In the genomic region with DNA sequence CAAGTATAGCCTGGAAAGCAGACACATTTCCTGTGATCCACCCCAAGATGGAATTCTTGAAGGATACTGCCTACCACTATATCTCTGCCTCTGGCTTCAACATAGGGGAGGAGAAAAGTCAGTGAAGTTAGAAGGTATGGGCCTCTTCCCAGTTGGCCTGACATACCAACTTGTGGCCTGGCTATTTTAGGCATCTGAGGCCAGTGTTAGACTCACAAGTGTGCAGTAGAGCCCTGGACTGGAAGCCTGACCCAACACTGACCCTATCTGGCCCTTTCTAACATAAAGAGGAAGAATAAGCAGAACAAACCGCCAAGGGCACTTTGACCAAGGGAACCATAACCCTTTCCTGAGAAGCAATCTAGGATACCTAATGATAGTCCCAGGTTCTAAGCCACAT, we compare ENCODE assay signal across 35 mouse cellular contexts. TPM values are rescaled to one million over a fixed set of nuclear protein-coding genes. Genes with fewer than 3 reads are reported as not detected.
DNase-seq lines count a peak whose midpoint lies in the region; ATAC-seq lines count a peak whose summit lies in the region.
"Had no signal": no experiment of that assay in that cellular context is flagged by ENCODE, and none has a peak within 500 bp of the region (broad histone marks: within the 10 kb centered on the region; RNA-seq: fewer than 3 reads in every experiment).

No protein-coding gene starts in this region.

- H3K9ac ChIP-seq in heart, embryonic 11.5 days (ENCODE audit: low read depth, low read length), result no peak overlapping the region
- H3K9ac ChIP-seq: embryonic facial prominence, embryonic 13.5 days; forebrain, embryonic 13.5 days; heart, embryonic 15.5 days; hindbrain, embryonic 14.5 days had no signal

- no peak overlapping the region for H3K4me3 ChIP-seq in heart, embryonic 11.5 days (ENCODE audit: low read depth, low read length)
- H3K4me3 ChIP-seq: embryonic facial prominence, embryonic 10.5 days; embryonic facial prominence, embryonic 13.5 days; erythroblast, embryonic 14.5 days; forebrain, embryonic 13.5 days; heart, embryonic 10.5 days; heart, embryonic 15.5 days had no signal

- H3K27me3 ChIP-seq in heart, embryonic 11.5 days (ENCODE audit: control insufficient read depth, insufficient read depth, low read length), result no peaks in the 10 kb centered on the region
- H3K27me3 ChIP-seq: embryonic facial prominence, embryonic 13.5 days; forebrain, embryonic 13.5 days; heart, embryonic 15.5 days had no signal

- no peaks in the 10 kb centered on the region for H3K4me1 ChIP-seq in heart, embryonic 11.5 days (ENCODE audit: control insufficient read depth, insufficient read depth, low read length)
- H3K4me1 ChIP-seq: embryonic facial prominence, embryonic 10.5 days; embryonic facial prominence, embryonic 13.5 days had no signal

- 66% methylated on average over 1 of the region's 1 CpGs for WGBS in heart, embryonic 11.5 days (ENCODE audit: insufficient replicate concordance)

- intact Hi-C loops in heart, postnatal 14 days (cut with DNase I), result no loop called here

- H3K9me3 ChIP-seq in heart, embryonic 11.5 days (replicated peaks; ENCODE audit: control insufficient read depth, low read length), result no peaks in the 10 kb centered on the region
- H3K9me3 ChIP-seq: embryonic facial prominence, embryonic 10.5 days; embryonic facial prominence, embryonic 13.5 days; forebrain, embryonic 13.5 days; heart, embryonic 10.5 days; heart, embryonic 15.5 days had no signal

- no peak overlapping the region for H3K4me2 ChIP-seq in heart, embryonic 11.5 days
- H3K4me2 ChIP-seq: embryonic facial prominence, embryonic 13.5 days; forebrain, embryonic 13.5 days; heart, embryonic 15.5 days; hindbrain, embryonic 14.5 days had no signal

- no peak overlapping the region for H3K27ac ChIP-seq in heart, embryonic 11.5 days (ENCODE audit: low read depth, low read length)
- H3K27ac ChIP-seq: embryonic facial prominence, embryonic 10.5 days; embryonic facial prominence, embryonic 13.5 days; forebrain, embryonic 13.5 days; heart, embryonic 10.5 days; heart, embryonic 15.5 days; hindbrain, embryonic 14.5 days; hindbrain, postnatal 0 days had no signal

- peak; percentile 91 for DNase-seq in heart, adult 11 months
- no peak for DNase-seq in heart, postnatal 14 days
- DNase-seq in heart, adult 9 months (ENCODE audit: low spot score in 2 of 2), result peak; percentile 3 to 7
- peak; percentile 18 for DNase-seq in skeletal muscle tissue, adult 2 months (ENCODE audit: low read depth, low spot score)
- no peak for DNase-seq in cerebellum, postnatal 25 days
- DNase-seq: adrenal gland, adult 2 months; adrenal gland, postnatal 14 days; cerebellum, adult 11 months; cerebellum, adult 2 months; cerebellum, adult 9-11 months; cerebellum, postnatal 36 days; embryo, embryonic 11 days; gastrocnemius, postnatal 10 days; heart, postnatal 36 days; kidney, adult 18-20 months; kidney, adult 9 months had no signal

- no peaks in the 10 kb centered on the region for H3K36me3 ChIP-seq in heart, embryonic 11.5 days (ENCODE audit: control insufficient read depth, insufficient read depth, low read length)
- H3K36me3 ChIP-seq: embryonic facial prominence, embryonic 10.5 days; embryonic facial prominence, embryonic 13.5 days; heart, embryonic 10.5 days; heart, embryonic 15.5 days had no signal

- ATAC-seq in heart, embryonic 11.5 days (replicated peaks; ENCODE audit: insufficient number of reproducible peaks, low FRiP score, low TSS enrichment), result no peak
- ATAC-seq in megakaryocyte, adult 5-6 weeks (ENCODE audit: poor library complexity, severe bottlenecking), result peak; percentile 9; the same call in 1 of the 2 replicates
- ATAC-seq: CD4-positive, CD25-positive, alpha-beta regulatory T cell, adult 4 months; forebrain, embryonic 13.5 days; forebrain, embryonic 16.5 days; hindbrain, postnatal 0 days; inflammation-experienced regulatory T-cells, adult 6 months; intestine, embryonic 16.5 days had no signal

RNA-seq across cellular contexts. Expression of gene Capn13, which starts 7.3 kb away (rescaled TPM):
- total RNA-seq in heart, postnatal 14 days (2021), result not detected
- polyA plus RNA-seq in heart, embryonic 11.5 days (2014; fragmentation: Nextera tagmentation; extraction: Ambion mirVana), result not detected in 2 replicates
- total RNA-seq in megakaryocyte, adult 5-6 weeks (2015), result not detected in 2 replicates
- total RNA-seq in megakaryocyte, adult 5-6 weeks (2017), result 0.04 TPM in 1 of 2 replicates, not detected in the other
- total RNA-seq: adrenal gland, adult 2 months; adrenal gland, postnatal 14 days; adrenal gland, postnatal 4 days; gastrocnemius, postnatal 10 days; heart, postnatal 36 days; MEL had no signal
- polyA plus RNA-seq: adrenal gland, adult 2 months; C2C12; cortical plate, adult 2 months; embryonic facial prominence, embryonic 10.5 days; embryonic facial prominence, embryonic 13.5 days; erythroblast, embryonic 14.5 days; forebrain, embryonic 13.5 days; forebrain, embryonic 16.5 days; heart, embryonic 10.5 days; hindbrain, embryonic 11.5 days; inflammation-experienced regulatory T-cells, adult 6 months had no signal

Comparison
In these comparisons a context has a peak if more than half of its experiments do, and no peak if none do; other contexts are left out.
1. DNase-seq: peak in heart, adult 11 months (single experiment), heart, adult 9 months (2 of 2) and skeletal muscle tissue, adult 2 months (single experiment); none in heart, postnatal 14 days (0 of 2) and cerebellum, postnatal 25 days (0 of 2).